Mouse (Mus musculus) MEL (cell line): ENCODE measurements around the gene Cldn4. TPM values are rescaled to one million over a fixed set of nuclear protein-coding genes. Genes with fewer than 3 reads are reported as not detected.
"Not testable (repeated sequence)": the region's sequence is repeated elsewhere in the genome, so short reads cannot be mapped to it uniquely, and the experiment has no call there.

Experiments
- DNase-seq: peaks from one replicate; pipeline ENCODE4 v3.0.0; 2011; ENCODE audit warnings: low read depth, low spot score
- H3K27ac ChIP-seq: 2 replicates; pipeline ENCODE4 v1.5.1; 2012; ENCODE audit warnings: low read depth, mild to moderate bottlenecking, control low read depth, low read length, moderate library complexity; ENCODE audit not compliant: control insufficient read depth
- H3K27me3 ChIP-seq, 2 experiments: fragments of 150-350 bp in 1 of 2; sonication (generic) in 1 of 2; 2 replicates each; pipeline ENCODE4 v1.6.1; 2012; ENCODE audit warnings: low read length in 2 of 2, mild to moderate bottlenecking in 2 of 2, improper control_type of control experiment in 1 of 2, moderate library complexity in 1 of 2; ENCODE audit not compliant: insufficient read depth in 2 of 2, control insufficient read depth in 1 of 2
- H3K36me3 ChIP-seq, 2 experiments: 2 replicates each; pipeline ENCODE4 v1.6.1; 2012 to 2014; ENCODE audit warnings: low read length in 2 of 2, improper control_type of control experiment in 1 of 2, inconsistent platforms in 1 of 2, mild to moderate bottlenecking in 1 of 2; ENCODE audit not compliant: insufficient read depth in 2 of 2, control insufficient read depth in 1 of 2
- H3K4me1 ChIP-seq, 2 experiments: fragments of 150-350 bp in 1 of 2; sonication (generic) in 1 of 2; 2 replicates each; pipeline ENCODE4 v1.6.1; 2012; ENCODE audit warnings: low read length in 2 of 2, improper control_type of control experiment in 1 of 2, mild to moderate bottlenecking in 1 of 2; ENCODE audit not compliant: insufficient read depth in 2 of 2, control insufficient read depth in 1 of 2
- H3K4me3 ChIP-seq, 2 experiments: fragments of 150-350 bp in 1 of 2; sonication (generic) in 1 of 2; 2 replicates each; pipeline ENCODE4 v1.5.1; 2012; ENCODE audit warnings: low read depth in 2 of 2, low read length in 2 of 2, mild to moderate bottlenecking in 2 of 2, moderate library complexity in 2 of 2, control low read depth in 1 of 2, improper control_type of control experiment in 1 of 2; ENCODE audit not compliant: control insufficient read depth in 1 of 2, insufficient read depth in 1 of 2
- H3K79me2 ChIP-seq: 2 replicates; pipeline ENCODE4 v1.6.1; 2012; ENCODE audit warnings: mild to moderate bottlenecking, low read length, moderate library complexity; ENCODE audit not compliant: control insufficient read depth, poor library complexity, insufficient read depth
- H3K9ac ChIP-seq: 2 replicates; pipeline ENCODE4 v1.6.1; 2012; ENCODE audit warnings: low read depth, mild to moderate bottlenecking, control low read depth, low read length, moderate library complexity; ENCODE audit not compliant: control insufficient read depth, poor library complexity, severe bottlenecking
- H3K9me3 ChIP-seq: fragments of 150-350 bp; sonication (generic); replicated peaks from 2 replicates; pipeline ENCODE4 v1.6.1; 2012; ENCODE audit warnings: mild to moderate bottlenecking, low read length, improper control_type of control experiment, moderate library complexity; ENCODE audit not compliant: insufficient read depth
- CTCF ChIP-seq, 3 experiments: IDR thresholded peaks in 2 of 3; conservative IDR thresholded peaks in 1 of 3; 2 replicates each; pipeline ENCODE4 v1.5.1; 2011 to 2012; ENCODE audit warnings: low read length in 3 of 3, low read depth in 2 of 3, mild to moderate bottlenecking in 2 of 3, improper control_type of control experiment in 1 of 3, inconsistent platforms in 1 of 3, mixed read lengths in 1 of 3, moderate library complexity in 1 of 3; ENCODE audit not compliant: control insufficient read depth in 1 of 3, insufficient read depth in 1 of 3, poor library complexity in 1 of 3, severe bottlenecking in 1 of 3
- EP300 ChIP-seq, 2 experiments: IDR thresholded peaks; 2 replicates each; pipeline ENCODE4 v1.6.1; 2011; ENCODE audit warnings: improper control_type of control experiment in 2 of 2, low read length in 2 of 2, low read depth in 1 of 2, mild to moderate bottlenecking in 1 of 2
- ETS1 ChIP-seq: IDR thresholded peaks from 2 replicates; pipeline ENCODE4 v1.6.1; 2012; ENCODE audit warnings: low read depth, mild to moderate bottlenecking, inconsistent platforms, low read length, improper control_type of control experiment, moderate library complexity
- GABPA ChIP-seq: IDR thresholded peaks from 2 replicates; pipeline ENCODE4 v1.6.1; 2012; ENCODE audit warnings: low read depth, mild to moderate bottlenecking, inconsistent platforms, low read length, improper control_type of control experiment, moderate library complexity
- GATA1 ChIP-seq: IDR thresholded peaks from 2 replicates; pipeline ENCODE4 v1.6.1; 2011; ENCODE audit warnings: low read depth, low read length, improper control_type of control experiment
- JUND ChIP-seq: IDR thresholded peaks from 2 replicates; pipeline ENCODE4 v1.6.1; 2011; ENCODE audit warnings: low read depth, mild to moderate bottlenecking, improper control_type of control experiment, low read length
- KAT2A ChIP-seq: conservative IDR thresholded peaks from 2 replicates; pipeline ENCODE4 v1.6.1; 2012; ENCODE audit warnings: low read depth, low read length, improper control_type of control experiment, inconsistent platforms
- MAX ChIP-seq: IDR thresholded peaks from 2 replicates; pipeline ENCODE4 v1.6.1; 2011; ENCODE audit warnings: low read length, improper control_type of control experiment
- MEF2A ChIP-seq: IDR thresholded peaks from 2 replicates; pipeline ENCODE4 v1.6.1; 2014; ENCODE audit warnings: low read depth, mild to moderate bottlenecking, inconsistent platforms, low read length, improper control_type of control experiment; ENCODE audit not compliant: poor library complexity, insufficient replicate concordance, severe bottlenecking; ENCODE audit errors: extremely low read depth
- MXI1 ChIP-seq: IDR thresholded peaks from 2 replicates; pipeline ENCODE4 v1.6.1; 2011; ENCODE audit warnings: mild to moderate bottlenecking, low read depth, low read length, improper control_type of control experiment
- MYB ChIP-seq: IDR thresholded peaks from 2 replicates; pipeline ENCODE4 v1.6.1; 2011; ENCODE audit warnings: mild to moderate bottlenecking, low read depth, low read length, improper control_type of control experiment
- MYC ChIP-seq: IDR thresholded peaks from 2 replicates; pipeline ENCODE4 v1.6.1; 2011; ENCODE audit warnings: low read depth, mild to moderate bottlenecking, low read length, improper control_type of control experiment, moderate library complexity
- NELFE ChIP-seq: IDR thresholded peaks from 2 replicates; pipeline ENCODE4 v1.6.1; 2011; ENCODE audit warnings: low read depth, low read length, improper control_type of control experiment
- NRF1 ChIP-seq: IDR thresholded peaks from 2 replicates; pipeline ENCODE4 v1.6.1; 2014; ENCODE audit warnings: low read depth, mild to moderate bottlenecking, inconsistent platforms, low read length, improper control_type of control experiment, moderate library complexity; ENCODE audit not compliant: poor library complexity, insufficient read depth, severe bottlenecking
- POLR2AphosphoS2 ChIP-seq: IDR thresholded peaks from 2 replicates; pipeline ENCODE4 v1.6.1; 2011; ENCODE audit warnings: low read length, improper control_type of control experiment
- RCOR1 ChIP-seq: IDR thresholded peaks from 2 replicates; pipeline ENCODE4 v1.6.1; 2012; ENCODE audit warnings: low read depth, mild to moderate bottlenecking, inconsistent platforms, low read length, improper control_type of control experiment
- TCF12 ChIP-seq: IDR thresholded peaks from 2 replicates; pipeline ENCODE4 v1.6.1; 2014; ENCODE audit warnings: low read depth, mild to moderate bottlenecking, inconsistent platforms, low read length, improper control_type of control experiment, moderate library complexity
- USF1 ChIP-seq: IDR thresholded peaks from 2 replicates; pipeline ENCODE4 v1.6.1; 2014; ENCODE audit warnings: low read depth, mild to moderate bottlenecking, inconsistent platforms, low read length, improper control_type of control experiment, moderate library complexity
- USF2 ChIP-seq, 2 experiments: IDR thresholded peaks; 2 replicates each; pipeline ENCODE4 v1.6.1; 2011 to 2012; ENCODE audit warnings: improper control_type of control experiment in 2 of 2, low read length in 2 of 2, borderline replicate concordance in 1 of 2, inconsistent platforms in 1 of 2, low read depth in 1 of 2, mild to moderate bottlenecking in 1 of 2; ENCODE audit not compliant: insufficient read depth in 1 of 2
- polyA plus RNA-seq, 2 experiments: library from polyadenylated mRNA; stranded (reverse) in 1 of 2; unstranded in 1 of 2; fragments of >175 nt in 1 of 2; fragments of >200 nt in 1 of 2; gene quantifications; 2 replicates each; pipeline versions ENCODE4 v1.2.1 to v1.2.4; 2012; ENCODE audit warnings: low replicate concordance in 2 of 2, low read depth in 1 of 2; ENCODE audit not compliant: insufficient read length in 2 of 2, insufficient read depth in 1 of 2, missing spikeins in 1 of 2
- total RNA-seq: library from RNA; depleted of rRNA; stranded (reverse); fragments of 300-350 nt; gene quantifications from 2 replicates; pipeline ENCODE4 v1.2.3, GENCODE M21; 2012

Gene Cldn4
- total and polyA plus RNA-seq, 3 experiments: 0.04 to 0.08 TPM; not detected in 1

DNA sequence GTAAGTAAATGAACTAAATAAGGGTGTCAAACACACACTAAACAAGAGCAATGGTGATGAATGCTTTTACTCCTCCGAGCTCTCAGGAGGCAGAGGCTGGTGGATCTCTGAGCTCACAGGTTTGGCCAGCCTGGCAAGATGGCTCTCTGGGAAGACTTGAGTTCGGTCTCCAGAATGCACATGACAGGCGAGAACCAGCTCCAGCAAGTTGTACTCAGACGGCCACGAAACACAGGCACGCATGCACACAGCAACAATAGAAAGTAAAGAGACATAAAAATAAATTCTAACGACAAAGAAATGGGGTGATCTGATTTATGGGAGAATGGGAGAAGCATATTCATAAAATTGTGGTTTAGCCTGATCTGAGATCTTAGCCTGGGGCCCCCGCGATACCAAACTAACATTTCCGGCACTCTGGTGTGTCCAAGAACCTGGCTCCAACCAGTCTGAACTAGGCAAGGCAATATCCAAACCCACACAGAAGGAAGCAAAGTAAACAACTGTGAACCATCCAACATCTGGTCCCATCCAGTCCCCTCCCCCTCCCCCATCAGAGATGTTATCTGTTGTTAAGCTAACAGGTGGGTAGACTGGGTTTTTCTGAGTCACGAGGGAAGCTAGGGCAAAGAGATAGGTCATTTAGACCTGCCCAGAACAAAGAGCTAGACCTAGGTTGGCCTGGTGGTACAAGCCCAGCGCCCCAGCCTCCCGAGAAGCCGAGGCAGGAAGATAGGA is 5.1 kb downstream of the Cldn4 start:
- DNase-seq: no peak
- Histone ChIP-seq H3K27ac (no peak overlapping the region), H3K36me3 (no peaks in the 10 kb centered on the region), H3K27me3 (no peaks in the 10 kb centered on the region), H3K9ac (no peak overlapping the region), H3K9me3 (no peaks in the 10 kb centered on the region), H3K79me2 (no peaks in the 10 kb centered on the region), H3K4me1 (no peaks in the 10 kb centered on the region; a peak in 1 of 4 replicates), H3K4me3 (no peak overlapping the region)
- TF ChIP-seq JUND (no peak), NELFE (no peak), POLR2AphosphoS2 (no peak), USF2 (IDR thresholded peaks at IDR 0.05; ENCODE audit: borderline replicate concordance in 1 of 2, insufficient read depth in 1 of 2, low read depth in 1 of 2, low read length in 2 of 2) (no peak), TCF12 (no peak), MEF2A (no peak), RCOR1 (no peak)
- TF ChIP-seq, all 39 proteins: peak for 0

DNA sequence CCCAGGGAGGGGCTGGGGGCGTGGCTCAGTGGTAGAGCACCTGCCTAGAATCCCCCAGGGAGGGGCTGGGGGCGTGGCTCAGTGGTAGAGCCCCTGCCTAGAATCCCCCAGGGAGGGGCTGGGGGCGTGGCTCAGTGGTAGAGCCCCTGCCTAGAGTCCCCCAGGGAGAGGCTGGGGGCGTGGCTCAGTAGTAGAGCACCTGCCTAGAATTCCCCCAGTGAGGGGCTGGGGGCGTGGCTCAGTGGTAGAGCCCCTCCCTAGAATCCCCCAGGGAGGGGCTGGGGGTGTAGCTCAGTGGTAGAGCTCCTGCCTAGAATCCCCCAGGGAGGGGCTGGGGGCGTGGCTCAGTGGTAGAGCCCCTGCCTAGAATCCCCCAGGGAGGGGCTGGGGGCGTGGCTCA is 7.2 kb downstream of the Cldn4 start:
- H3K4me1 ChIP-seq, H3K9ac ChIP-seq, H3K27me3 ChIP-seq, H3K9me3 ChIP-seq, H3K27ac ChIP-seq, H3K36me3 ChIP-seq, H3K4me3 ChIP-seq, H3K79me2 ChIP-seq, DNase-seq: not testable (repeated sequence)

GRCm38 (mm10) chr5:134939069-134939468 is 7.7 kb downstream of the Cldn4 start:
- Histone ChIP-seq H3K4me3 (no peak overlapping the region), H3K9me3 (no peaks in the 10 kb centered on the region), H3K4me1 (peaks cover 0 to 2% of the 10 kb centered on the region in 2 experiments; a peak in 1 of 4 replicates), H3K79me2 (no peaks in the 10 kb centered on the region), H3K36me3 (no peaks in the 10 kb centered on the region), H3K27me3 (no peaks in the 10 kb centered on the region), H3K9ac (no peak overlapping the region), H3K27ac (no peak overlapping the region)
- no peak for DNase-seq
- no peak for TF ChIP-seq ETS1
- no peak for TF ChIP-seq GATA1
- TF ChIP-seq KAT2A: no peak
- no peak for TF ChIP-seq MYB
- TF ChIP-seq TCF12: no peak
- TF ChIP-seq EP300 (IDR thresholded peaks at IDR 0.05; ENCODE audit: low read depth in 1 of 2, low read length in 2 of 2): no peak
- no peak for TF ChIP-seq GABPA
- no peak for TF ChIP-seq MAX
- TF ChIP-seq USF1: no peak
- no peak for TF ChIP-seq MXI1
- TF ChIP-seq MYC: no peak
- no peak for TF ChIP-seq CTCF (IDR thresholded peaks at IDR 0.05 in 2 of 3, conservative IDR thresholded peaks at IDR 0.05 in 1 of 3; ENCODE audit: control insufficient read depth in 1 of 3, insufficient read depth in 1 of 3, low read depth in 2 of 3, low read length in 3 of 3, poor library complexity in 1 of 3, severe bottlenecking in 1 of 3)
- TF ChIP-seq NRF1: no peak
- TF ChIP-seq RCOR1: no peak
